Mouse (Mus musculus): Measurements from ENCODE around the gene Pbx1. TPM values are rescaled to one million over a fixed set of nuclear protein-coding genes. Genes with fewer than 3 reads are reported as not detected.

Pbx1 gene
- total RNA-seq (2023), result 4.6 to 6.9 TPM (median 5.7 TPM) in 4 replicates

DNA sequence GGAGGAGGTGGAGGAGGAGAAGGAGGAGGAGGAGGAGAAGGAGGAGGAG is at the start of gene Pbx1:
Pbx1 (minus strand) TSS at position 39 of the 49 bp plus-strand sequence.

Data from B cell, adult 62 days (primary cell).